Mouse (Mus musculus) kidney, embryonic 16.5 days (tissue): ENCODE results near the gene Elmo3. TPM values are rescaled to one million over a fixed set of nuclear protein-coding genes. Genes with fewer than 3 reads are reported as not detected.

Experiments used
- ATAC-seq: fragments of 200-750 bp; cut with Nextera tagmentation; 2 replicates; pipeline ENCODE4 v1.8.0; 2017; ENCODE audit warnings: moderate TSS enrichment; ENCODE audit not compliant: low FRiP score, low TSS enrichment
- H3K27ac ChIP-seq: fragments of 300-500 bp; sonication (generic); 2 replicates; pipeline ENCODE4 v1.5.1; 2014; ENCODE audit warnings: low read length
- H3K27me3 ChIP-seq: fragments of 300-500 bp; sonication (generic); 2 replicates; pipeline ENCODE4 v1.6.1; 2014; ENCODE audit warnings: low read length, control low read depth, mixed read lengths; ENCODE audit not compliant: insufficient read depth
- H3K36me3 ChIP-seq: fragments of 300-500 bp; sonication (generic); 2 replicates; pipeline ENCODE4 v1.6.1; 2014; ENCODE audit warnings: low read length, control low read depth, mixed read lengths; ENCODE audit not compliant: insufficient read depth
- H3K4me1 ChIP-seq: fragments of 300-500 bp; sonication (generic); 2 replicates; pipeline ENCODE4 v1.6.1; 2014; ENCODE audit warnings: low read length, control low read depth, mixed read lengths; ENCODE audit not compliant: insufficient read depth
- H3K4me2 ChIP-seq: fragments of 300-500 bp; sonication (generic); replicated peaks from 2 replicates; pipeline ENCODE4 v1.6.1; 2014; ENCODE audit warnings: low read depth, low read length
- H3K4me3 ChIP-seq: fragments of 300-500 bp; sonication (generic); 2 replicates; pipeline ENCODE4 v1.5.1; 2014; ENCODE audit warnings: mild to moderate bottlenecking, low read length
- H3K9ac ChIP-seq: fragments of 300-500 bp; sonication (generic); replicated peaks from 2 replicates; pipeline ENCODE4 v1.6.1; 2014; ENCODE audit warnings: low read length
- H3K9me3 ChIP-seq: fragments of 300-500 bp; sonication (generic); 2 replicates; pipeline ENCODE4 v1.6.1; 2016; ENCODE audit warnings: low read length, control low read depth
- WGBS: fragments of 180-500 bp; shearing (Covaris S2); extraction: QIAGEN DNeasy Blood & Tissue Kit; methylation state at CpG from one replicate; pipeline ENCODE4 v1.1.7; 2014; 5-methylcytosine and 5-hydroxymethylcytosine counted together
- polyA plus RNA-seq: library from polyadenylated mRNA; unstranded; fragments of >200 nt; fragmentation: Nextera tagmentation; extraction: Ambion mirVana; gene quantifications from 2 replicates; pipeline ENCODE4 v1.2.1, GENCODE M21; 2015

Gene Elmo3
- polyA plus RNA-seq, 1 experiment from 2014 or later: 13.9 TPM

DNA sequence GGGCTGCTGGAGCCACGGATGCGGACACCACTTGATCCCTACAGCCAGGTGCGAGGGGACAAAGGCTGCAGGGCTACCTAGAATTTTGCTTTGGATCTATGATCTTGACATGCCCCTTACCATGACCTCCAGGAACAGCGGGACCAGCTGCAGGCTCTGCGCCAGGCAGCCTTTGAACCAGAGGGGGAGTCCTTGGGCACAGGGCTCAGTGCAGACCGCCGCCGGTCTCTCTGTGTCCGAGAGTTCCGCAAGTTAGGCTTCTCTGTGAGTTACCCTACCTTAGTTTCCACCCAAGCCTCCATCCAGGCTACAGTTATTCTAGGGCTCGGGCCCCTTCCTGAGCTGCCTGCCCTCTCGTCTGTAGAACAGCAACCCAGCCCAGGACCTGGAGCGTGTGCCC, 2.3 kb downstream of the Elmo3 start:
- ATAC-seq: no peak
- no peaks in the 10 kb centered on the region for H3K27me3 ChIP-seq
- H3K9me3 ChIP-seq: no peaks in the 10 kb centered on the region
- peaks cover 24% of the 10 kb centered on the region for H3K4me1 ChIP-seq
- no peak overlapping the region for H3K4me2 ChIP-seq
- H3K9ac ChIP-seq: no peak overlapping the region
- H3K36me3 ChIP-seq: peaks cover 62% of the 10 kb centered on the region
- no peak overlapping the region for H3K27ac ChIP-seq
- H3K4me3 ChIP-seq: no peak overlapping the region
- 94% methylated on average over 13 of the region's 13 CpGs for WGBS

DNA sequence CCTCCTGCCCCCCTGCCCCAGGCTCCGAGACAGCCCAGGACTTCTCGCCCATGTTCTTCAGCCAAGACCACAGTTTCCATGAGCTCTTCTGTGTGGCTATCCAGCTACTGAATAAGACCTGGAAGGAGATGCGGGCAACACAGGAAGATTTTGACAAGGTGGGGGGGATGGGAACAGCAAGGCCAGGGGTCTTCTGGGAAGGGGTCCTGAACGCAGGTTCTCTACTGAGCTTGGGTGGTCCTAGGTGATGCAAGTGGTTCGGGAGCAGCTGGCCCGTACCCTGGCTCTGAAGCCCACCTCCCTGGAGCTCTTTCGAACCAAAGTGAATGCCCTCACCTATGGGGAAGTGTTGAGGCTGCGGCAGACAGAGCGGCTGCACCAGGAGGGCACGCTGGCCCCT, 3.0 kb downstream of the Elmo3 start:
- Histone ChIP-seq H3K27ac (no peak overlapping the region), H3K9ac (no peak overlapping the region), H3K27me3 (no peaks in the 10 kb centered on the region), H3K36me3 (peaks cover 64% of the 10 kb centered on the region), H3K4me2 (no peak overlapping the region), H3K4me3 (no peak overlapping the region), H3K9me3 (no peaks in the 10 kb centered on the region), H3K4me1 (peaks cover 24% of the 10 kb centered on the region)
- ATAC-seq: no peak
- 96% methylated on average over 10 of the region's 10 CpGs for WGBS

DNA sequence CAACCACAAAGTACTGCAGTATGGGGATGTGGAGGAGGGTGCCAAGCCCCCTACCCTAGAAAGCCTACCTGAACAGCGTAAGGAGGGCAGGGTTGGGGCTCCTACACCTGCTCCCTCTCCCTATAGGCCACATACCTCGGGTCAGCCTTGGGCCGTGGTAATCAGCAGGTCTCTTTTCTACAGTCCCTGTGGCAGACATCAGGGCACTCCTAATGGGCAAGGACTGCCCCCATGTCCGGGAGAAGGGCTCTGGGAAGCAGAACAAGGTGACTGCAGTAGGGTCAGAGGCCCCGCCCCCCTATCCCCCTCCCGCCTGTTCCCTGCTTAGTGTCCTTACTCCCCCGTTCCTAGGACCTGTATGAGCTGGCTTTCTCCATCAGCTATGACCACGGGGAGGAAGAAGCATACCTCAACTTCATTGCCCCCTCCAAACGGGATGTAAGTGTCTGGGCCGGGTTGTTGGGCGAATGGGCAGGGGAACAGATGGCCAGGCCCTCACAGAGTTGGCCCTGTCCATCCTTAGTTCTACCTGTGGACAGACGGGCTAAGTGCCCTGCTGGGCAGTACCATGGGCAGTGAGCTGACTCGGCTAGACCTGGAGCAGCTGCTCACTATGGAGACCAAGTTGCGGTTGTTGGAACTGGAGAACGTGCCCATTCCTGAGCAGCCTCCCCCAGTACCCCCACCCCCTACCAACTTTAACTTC, 3.9 kb downstream of the Elmo3 start:
- Histone ChIP-seq H3K4me2 (no peak overlapping the region), H3K4me1 (peaks cover 23% of the 10 kb centered on the region), H3K27me3 (no peaks in the 10 kb centered on the region), H3K36me3 (peaks cover 65% of the 10 kb centered on the region), H3K9me3 (no peaks in the 10 kb centered on the region), H3K27ac (no peak overlapping the region), H3K4me3 (no peak overlapping the region), H3K9ac (no peak overlapping the region)
- WGBS: 72% methylated on average over 15 of the region's 15 CpGs
- no peak for ATAC-seq

DNA sequence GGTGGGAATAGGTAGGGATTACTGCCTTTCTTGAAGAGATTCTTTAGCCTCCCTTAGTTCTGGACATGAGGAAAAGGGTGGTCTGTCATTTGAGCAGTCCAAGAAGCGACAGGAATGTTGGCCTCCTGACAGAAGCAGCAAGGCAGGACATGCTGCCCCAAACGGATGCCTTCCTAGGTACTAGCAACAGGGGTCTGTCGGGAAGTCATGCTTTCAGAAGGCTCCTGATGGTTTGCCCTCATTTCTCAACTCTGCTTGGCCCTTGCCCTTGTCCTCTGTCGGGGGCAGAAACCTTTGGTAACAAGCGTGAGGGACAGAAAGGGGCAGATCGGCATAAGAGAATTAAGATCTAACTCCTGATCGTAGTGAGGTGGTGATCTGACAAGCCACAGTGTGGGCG, 4.7 kb downstream of the Elmo3 start:
- H3K4me2 ChIP-seq: no peak overlapping the region
- H3K9ac ChIP-seq: no peak overlapping the region
- H3K9me3 ChIP-seq: no peaks in the 10 kb centered on the region
- H3K27me3 ChIP-seq: no peaks in the 10 kb centered on the region
- H3K4me3 ChIP-seq: no peak overlapping the region
- WGBS: 77% methylated on average over 8 of the region's 8 CpGs
- no peak for ATAC-seq
- no peak overlapping the region for H3K27ac ChIP-seq
- peaks cover 68% of the 10 kb centered on the region for H3K36me3 ChIP-seq
- peaks cover 15% of the 10 kb centered on the region for H3K4me1 ChIP-seq

DNA sequence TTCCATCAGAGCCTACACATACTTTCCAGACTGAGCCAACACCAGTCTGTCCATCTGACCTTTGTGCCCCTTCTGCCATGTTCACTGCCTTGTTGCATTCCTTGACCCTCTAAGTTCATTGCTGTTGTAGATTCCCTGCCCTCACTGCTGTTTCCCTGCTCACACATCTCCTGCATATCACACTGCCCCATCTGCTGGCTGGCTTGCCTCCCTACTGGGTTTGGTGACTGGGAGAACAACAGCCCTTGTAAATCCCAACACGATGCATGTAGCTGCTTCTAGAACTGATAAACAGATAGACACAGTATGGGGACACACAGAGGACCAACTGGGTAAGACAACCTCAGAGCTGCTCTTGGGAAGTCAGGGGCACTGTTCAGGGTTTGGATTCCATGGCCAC, 6.3 kb downstream of the Elmo3 start:
- H3K36me3 ChIP-seq: peaks cover 72% of the 10 kb centered on the region
- no peak overlapping the region for H3K4me3 ChIP-seq
- H3K4me1 ChIP-seq: no peaks in the 10 kb centered on the region
- H3K4me2 ChIP-seq: no peak overlapping the region
- H3K27ac ChIP-seq: no peak overlapping the region
- no peaks in the 10 kb centered on the region for H3K9me3 ChIP-seq
- WGBS: 77% methylated on average over 1 of the region's 1 CpGs
- H3K9ac ChIP-seq: no peak overlapping the region
- no peaks in the 10 kb centered on the region for H3K27me3 ChIP-seq
- no peak for ATAC-seq

DNA sequence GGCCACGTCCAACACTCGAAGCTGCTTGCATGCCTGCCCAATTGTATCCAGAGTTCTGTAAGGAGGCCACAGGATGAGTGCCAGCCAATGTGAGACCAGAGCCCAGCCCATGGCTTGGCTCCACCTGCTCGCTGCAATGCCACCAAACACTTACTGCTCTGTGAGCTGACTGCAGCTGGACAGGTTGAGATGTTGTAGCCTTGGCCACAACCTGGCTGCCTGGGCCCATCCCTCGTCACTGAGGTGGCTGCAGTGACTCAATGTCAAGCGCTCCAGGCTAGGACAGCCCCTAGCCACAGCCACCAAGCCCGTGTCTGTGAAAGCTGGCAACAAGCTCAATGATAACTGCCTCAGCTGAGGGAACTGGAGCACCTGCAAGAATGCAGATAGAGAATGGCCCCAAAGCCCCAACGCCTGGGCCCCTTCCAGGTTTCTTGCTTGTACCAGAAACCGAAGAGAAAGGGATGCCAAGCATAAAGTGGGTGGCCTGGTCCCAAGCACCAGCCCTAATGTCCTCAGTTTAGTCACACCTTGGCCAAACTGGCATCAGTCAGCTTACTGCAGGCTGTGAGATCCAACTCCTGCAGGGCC, 7.6 kb downstream of the Elmo3 start:
- Histone ChIP-seq H3K4me2 (no peak overlapping the region), H3K36me3 (peaks cover 62% of the 10 kb centered on the region), H3K9ac (no peak overlapping the region), H3K27ac (no peak overlapping the region), H3K4me1 (no peaks in the 10 kb centered on the region), H3K27me3 (no peaks in the 10 kb centered on the region), H3K4me3 (no peak overlapping the region), H3K9me3 (no peaks in the 10 kb centered on the region)
- ATAC-seq: no peak
- 91% methylated on average over 8 of the region's 8 CpGs for WGBS

DNA sequence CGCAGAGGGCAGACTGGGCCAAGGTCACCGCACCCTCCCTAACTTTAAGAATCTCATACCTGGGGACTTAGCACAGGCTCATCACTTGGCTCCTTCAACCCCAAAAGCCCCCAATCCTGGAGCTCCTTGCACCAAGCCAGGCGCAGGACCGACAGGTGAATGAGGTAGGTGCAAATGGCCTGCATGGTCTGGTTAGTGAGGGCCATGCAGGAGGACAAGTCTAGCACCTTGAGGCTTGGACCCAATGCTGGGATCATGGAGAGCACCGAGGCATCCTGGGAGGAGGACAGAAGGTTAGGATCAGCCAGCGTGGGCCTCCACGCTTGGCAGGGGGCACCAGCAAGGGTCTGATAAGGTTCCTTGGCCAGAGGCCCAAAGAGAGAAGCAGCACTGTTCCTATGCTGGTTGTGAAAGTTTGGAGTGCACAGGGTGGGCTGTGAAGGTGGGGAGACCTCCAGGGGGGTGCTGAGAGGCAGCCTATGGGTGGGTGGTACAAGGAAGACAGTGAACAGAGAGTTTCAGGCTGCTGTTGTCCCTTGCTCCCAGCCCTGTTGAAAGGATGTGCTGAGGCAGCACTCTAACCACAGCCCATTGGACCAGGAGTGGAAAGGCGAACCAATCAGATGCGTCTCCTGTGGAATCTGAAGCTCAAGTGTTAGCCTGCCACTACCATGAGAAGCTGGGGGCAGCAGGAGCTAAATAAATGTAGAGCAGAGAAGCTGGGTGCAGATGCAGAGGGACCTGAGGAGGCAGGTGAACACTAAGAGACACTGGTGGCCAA, 8.4 kb downstream of the Elmo3 start:
- no peak overlapping the region for H3K27ac ChIP-seq
- no peaks in the 10 kb centered on the region for H3K27me3 ChIP-seq
- peaks cover 59% of the 10 kb centered on the region for H3K36me3 ChIP-seq
- no peak overlapping the region for H3K4me3 ChIP-seq
- no peak overlapping the region for H3K9ac ChIP-seq
- H3K4me1 ChIP-seq: no peaks in the 10 kb centered on the region
- ATAC-seq: no peak
- 84% methylated on average over 9 of the region's 9 CpGs for WGBS
- no peaks in the 10 kb centered on the region for H3K9me3 ChIP-seq
- no peak overlapping the region for H3K4me2 ChIP-seq

DNA sequence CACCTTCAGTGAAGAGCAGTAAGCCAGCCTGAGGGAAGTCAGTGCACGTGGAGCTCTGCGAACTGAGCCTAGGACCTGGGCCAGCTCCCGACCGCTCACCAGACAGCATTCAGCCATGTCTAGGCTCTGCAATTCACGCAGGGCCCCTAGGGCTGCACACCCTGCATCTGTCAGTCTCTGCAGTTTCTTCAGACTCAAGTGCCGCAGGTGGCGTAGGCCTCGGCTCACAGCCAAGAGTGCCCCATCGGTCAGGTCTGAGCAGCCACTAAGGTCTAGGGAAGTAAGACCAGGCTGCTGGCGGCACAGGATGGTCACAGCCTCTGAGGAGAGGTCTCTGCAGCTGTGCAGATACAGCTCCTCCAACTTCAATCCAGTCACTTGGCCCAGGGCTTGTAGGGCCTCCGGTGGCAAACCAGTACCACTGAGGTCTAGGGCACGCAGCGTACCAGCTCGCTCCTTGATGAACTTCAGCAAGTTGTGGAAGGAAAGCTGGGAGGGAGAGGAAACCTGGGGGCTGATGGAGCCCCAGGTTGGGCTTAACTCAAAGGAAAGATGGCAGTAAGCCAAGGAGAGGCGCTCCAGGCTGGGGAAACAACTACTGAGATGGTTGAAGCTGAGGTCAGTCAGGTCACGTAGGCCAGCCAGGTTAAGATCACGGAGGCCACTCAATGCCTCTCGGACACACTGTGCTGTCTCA, 9.8 kb downstream of the Elmo3 start:
- no peak overlapping the region for H3K9ac ChIP-seq
- no peaks in the 10 kb centered on the region for H3K27me3 ChIP-seq
- ATAC-seq: no peak
- no peaks in the 10 kb centered on the region for H3K4me1 ChIP-seq
- no peak overlapping the region for H3K4me3 ChIP-seq
- WGBS: 88% methylated on average over 18 of the region's 18 CpGs
- no peak overlapping the region for H3K4me2 ChIP-seq
- H3K9me3 ChIP-seq: no peaks in the 10 kb centered on the region
- H3K36me3 ChIP-seq: peaks cover 48% of the 10 kb centered on the region
- H3K27ac ChIP-seq: no peak overlapping the region

DNA sequence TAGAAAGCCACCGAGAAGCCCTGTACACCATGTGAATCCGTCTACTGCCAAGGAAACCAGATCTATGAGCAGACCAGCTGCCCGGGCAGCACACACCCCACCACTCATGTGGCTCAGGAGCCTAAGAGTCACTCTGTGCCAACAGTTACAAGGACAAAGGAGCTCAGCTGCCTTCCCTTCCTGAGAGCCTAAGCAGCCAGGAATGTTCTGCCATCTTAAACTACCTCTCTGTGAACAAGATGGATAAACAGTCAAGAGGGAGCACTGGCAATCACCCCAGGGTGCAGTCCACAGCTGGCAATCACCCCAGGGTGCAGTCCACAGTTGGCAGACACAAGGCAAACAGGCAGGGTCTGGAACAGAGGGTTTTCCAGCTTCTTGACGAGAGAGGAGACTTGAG, 12.5 kb downstream of the Elmo3 start:
- 87% methylated on average over 4 of the region's 4 CpGs for WGBS
- H3K27me3 ChIP-seq: no peaks in the 10 kb centered on the region
- H3K4me3 ChIP-seq: no peak overlapping the region
- H3K9me3 ChIP-seq: no peaks in the 10 kb centered on the region
- H3K9ac ChIP-seq: no peak overlapping the region
- peaks cover 40% of the 10 kb centered on the region for H3K36me3 ChIP-seq
- no peak for ATAC-seq
- H3K4me2 ChIP-seq: no peak overlapping the region
- no peaks in the 10 kb centered on the region for H3K4me1 ChIP-seq
- H3K27ac ChIP-seq: no peak overlapping the region
